Mouse (Mus musculus): ENCODE measurements around the gene Wdr89. TPM values are rescaled to one million over a fixed set of nuclear protein-coding genes. Genes with fewer than 3 reads are reported as not detected.
"Not testable (repeated sequence)": the region's sequence is repeated elsewhere in the genome, so short reads cannot be mapped to it uniquely, and the experiment has no call there.

Gene Wdr89
- 19.5 and 22.2 TPM in 2 replicates for total RNA-seq (2014; fragmentation: Nextera tagmentation)
- 22.6 and 28.2 TPM in 2 replicates for total RNA-seq (2017)
- polyA plus RNA-seq (2012) = 8.7 and 11.3 TPM in 2 replicates

- peaks cover 53% of the 10 kb centered on the region for H3K4me1 ChIP-seq (ENCODE audit: insufficient read depth, low read depth, low read length)
- TF ChIP-seq TAL1 (conservative IDR thresholded peaks at IDR 0.05; ENCODE audit: low read depth, low read length) (no peak), POLR2AphosphoS5 (IDR thresholded peaks at IDR 0.05; ENCODE audit: insufficient replicate concordance, low read depth, low read length) (peak; percentile 88; the same call in 1 of the 2 replicates)
- DNase-seq (ENCODE audit: low spot score) (peak; percentile 100), ATAC-seq (ENCODE audit: extremely low read depth, insufficient number of reproducible peaks, low FRiP score, poor library complexity, severe bottlenecking) (peak; percentile 87)
- peak within 1 kb of the TSS; percentile 83 for H3K4me3 ChIP-seq (ENCODE audit: low read depth, low read length)
- peaks cover 56% of the 10 kb centered on the region for H3K36me3 ChIP-seq (replicated peaks)
- H3K9me3 ChIP-seq (replicated peaks) = no peaks in the 10 kb centered on the region
- no peaks in the 10 kb centered on the region for H3K27me3 ChIP-seq (ENCODE audit: insufficient read depth, low read length)
These were observed at the start of gene Wdr89 for GRCm38 (mm10) chr12:75669258-75670106. Wdr89 (minus strand) TSS chr12:75669537.

- H3K36me3 ChIP-seq (replicated peaks) = peaks cover 14% of the 10 kb centered on the region
- peaks cover 7% of the 10 kb centered on the region for H3K4me1 ChIP-seq (ENCODE audit: insufficient read depth, low read depth, low read length)
- H3K9me3 ChIP-seq (replicated peaks) = no peaks in the 10 kb centered on the region
- TF ChIP-seq TAL1 (conservative IDR thresholded peaks at IDR 0.05; ENCODE audit: low read depth, low read length) = no peak
- TF ChIP-seq GATA2 (IDR thresholded peaks at IDR 0.05; ENCODE audit: borderline replicate concordance, low read depth, low read length) = no peak
- TF ChIP-seq GATA1 (IDR thresholded peaks at IDR 0.05; ENCODE audit: borderline replicate concordance, low read length) = no peak
- TF ChIP-seq CTCF (IDR thresholded peaks at IDR 0.05; ENCODE audit: low read depth, low read length) = no peak
- TF ChIP-seq POLR2AphosphoS5 (IDR thresholded peaks at IDR 0.05; ENCODE audit: insufficient replicate concordance, low read depth, low read length) = no peak
- no peaks in the 10 kb centered on the region for H3K27me3 ChIP-seq (ENCODE audit: insufficient read depth, low read length)
- no peak for DNase-seq (ENCODE audit: low spot score)
- ATAC-seq (ENCODE audit: extremely low read depth, insufficient number of reproducible peaks, low FRiP score, poor library complexity, severe bottlenecking) = no peak
- no peak overlapping the region for H3K4me3 ChIP-seq (ENCODE audit: low read depth, low read length)
These were observed 44.3 kb upstream of the Wdr89 start for GRCm38 (mm10) chr12:75713596-75713995.

- peaks cover 14% of the 10 kb centered on the region for H3K36me3 ChIP-seq (replicated peaks)
- H3K9me3 ChIP-seq (replicated peaks); DNase-seq (ENCODE audit: low spot score); H3K4me3 ChIP-seq (ENCODE audit: low read depth, low read length); H3K4me1 ChIP-seq (ENCODE audit: insufficient read depth, low read depth, low read length); ATAC-seq (ENCODE audit: extremely low read depth, insufficient number of reproducible peaks, low FRiP score, poor library complexity, severe bottlenecking); H3K27me3 ChIP-seq (ENCODE audit: insufficient read depth, low read length): not testable (repeated sequence)
These were observed 43.6 kb upstream of the Wdr89 start for GRCm38 (mm10) chr12:75712905-75713304.

- ATAC-seq (ENCODE audit: extremely low read depth, insufficient number of reproducible peaks, low FRiP score, poor library complexity, severe bottlenecking) = no peak
- no peaks in the 10 kb centered on the region; the same call in 1 of the 2 replicates for H3K27me3 ChIP-seq (ENCODE audit: insufficient read depth, low read length)
- DNase-seq (ENCODE audit: low spot score) = no peak
- no peak for TF ChIP-seq GATA2 (IDR thresholded peaks at IDR 0.05; ENCODE audit: borderline replicate concordance, low read depth, low read length)
- no peak for TF ChIP-seq POLR2AphosphoS5 (IDR thresholded peaks at IDR 0.05; ENCODE audit: insufficient replicate concordance, low read depth, low read length)
- TF ChIP-seq TAL1 (conservative IDR thresholded peaks at IDR 0.05; ENCODE audit: low read depth, low read length) = no peak
- TF ChIP-seq CTCF (IDR thresholded peaks at IDR 0.05; ENCODE audit: low read depth, low read length) = no peak
- no peak for TF ChIP-seq GATA1 (IDR thresholded peaks at IDR 0.05; ENCODE audit: borderline replicate concordance, low read length)
- no peaks in the 10 kb centered on the region for H3K9me3 ChIP-seq (replicated peaks)
- H3K36me3 ChIP-seq (replicated peaks) = peaks cover 6% of the 10 kb centered on the region
- H3K4me3 ChIP-seq (ENCODE audit: low read depth, low read length) = no peak overlapping the region
- H3K4me1 ChIP-seq (ENCODE audit: insufficient read depth, low read depth, low read length) = peaks cover 7% of the 10 kb centered on the region
These were observed 41.4 kb upstream of the Wdr89 start for GRCm38 (mm10) chr12:75710596-75711376.

GRCm38 (mm10) chr12:75709506-75709905 lies 40.2 kb upstream of the Wdr89 start:
- ATAC-seq (ENCODE audit: extremely low read depth, insufficient number of reproducible peaks, low FRiP score, poor library complexity, severe bottlenecking) (no peak), DNase-seq (ENCODE audit: low spot score) (no peak)
- no peak overlapping the region for H3K4me3 ChIP-seq (ENCODE audit: low read depth, low read length)
- peaks cover 6% of the 10 kb centered on the region for H3K36me3 ChIP-seq (replicated peaks)
- H3K27me3 ChIP-seq (ENCODE audit: insufficient read depth, low read length) = peaks cover 2% of the 10 kb centered on the region; the same call in 1 of the 2 replicates
- peaks cover 7% of the 10 kb centered on the region for H3K4me1 ChIP-seq (ENCODE audit: insufficient read depth, low read depth, low read length)
- no peaks in the 10 kb centered on the region for H3K9me3 ChIP-seq (replicated peaks)
- TF ChIP-seq GATA1 (IDR thresholded peaks at IDR 0.05; ENCODE audit: borderline replicate concordance, low read length) (no peak), GATA2 (IDR thresholded peaks at IDR 0.05; ENCODE audit: borderline replicate concordance, low read depth, low read length) (no peak), CTCF (IDR thresholded peaks at IDR 0.05; ENCODE audit: low read depth, low read length) (no peak), POLR2AphosphoS5 (IDR thresholded peaks at IDR 0.05; ENCODE audit: insufficient replicate concordance, low read depth, low read length) (no peak)

- H3K4me3 ChIP-seq (ENCODE audit: low read depth, low read length) = no peak overlapping the region
- no peak for TF ChIP-seq TAL1 (conservative IDR thresholded peaks at IDR 0.05; ENCODE audit: low read depth, low read length)
- no peak for TF ChIP-seq POLR2AphosphoS5 (IDR thresholded peaks at IDR 0.05; ENCODE audit: insufficient replicate concordance, low read depth, low read length)
- no peak for TF ChIP-seq GATA1 (IDR thresholded peaks at IDR 0.05; ENCODE audit: borderline replicate concordance, low read length)
- TF ChIP-seq GATA2 (IDR thresholded peaks at IDR 0.05; ENCODE audit: borderline replicate concordance, low read depth, low read length) = no peak
- no peak for TF ChIP-seq CTCF (IDR thresholded peaks at IDR 0.05; ENCODE audit: low read depth, low read length)
- peaks cover 2% of the 10 kb centered on the region for H3K27me3 ChIP-seq (ENCODE audit: insufficient read depth, low read length)
- H3K4me1 ChIP-seq (ENCODE audit: insufficient read depth, low read depth, low read length) = no peaks in the 10 kb centered on the region
- no peak for DNase-seq (ENCODE audit: low spot score)
- no peaks in the 10 kb centered on the region for H3K9me3 ChIP-seq (replicated peaks)
- no peak for ATAC-seq (ENCODE audit: extremely low read depth, insufficient number of reproducible peaks, low FRiP score, poor library complexity, severe bottlenecking)
- no peaks in the 10 kb centered on the region for H3K36me3 ChIP-seq (replicated peaks)
These were observed 37.3 kb upstream of the Wdr89 start for GRCm38 (mm10) chr12:75706670-75707069.
